Mouse (Mus musculus) liver, embryonic 16.5 days (tissue): Measurements from ENCODE around the gene Znrf3. TPM values are rescaled to one million over a fixed set of nuclear protein-coding genes. Genes with fewer than 3 reads are reported as not detected.

ENCODE experiments used
- ATAC-seq: fragments of 200-750 bp; cut with Nextera tagmentation; 2 replicates; pipeline ENCODE4 v1.8.0; 2017; ENCODE audit warnings: low read depth, mild to moderate bottlenecking, moderate number of reproducible peaks, moderate library complexity
- H3K27ac ChIP-seq: fragments of 300-500 bp; sonication (generic); 2 replicates; pipeline ENCODE4 v1.5.1; 2014; ENCODE audit warnings: mild to moderate bottlenecking, low read length
- H3K27me3 ChIP-seq: fragments of 300-500 bp; sonication (generic); 2 replicates; pipeline ENCODE4 v1.6.1; 2014; ENCODE audit warnings: low read depth, low read length, mixed read lengths; ENCODE audit not compliant: control insufficient read depth, insufficient read depth
- H3K36me3 ChIP-seq: fragments of 300-500 bp; sonication (generic); 2 replicates; pipeline ENCODE4 v1.6.1; 2014; ENCODE audit warnings: mild to moderate bottlenecking; ENCODE audit not compliant: control insufficient read depth, insufficient read depth
- H3K4me1 ChIP-seq: fragments of 300-500 bp; sonication (generic); 2 replicates; pipeline ENCODE4 v1.6.1; 2014; ENCODE audit warnings: low read depth, low read length, mixed read lengths; ENCODE audit not compliant: control insufficient read depth
- H3K4me2 ChIP-seq: fragments of 300-500 bp; sonication (generic); 2 replicates; pipeline ENCODE4 v1.6.1; 2014; ENCODE audit warnings: low read depth, low read length, mixed read lengths
- H3K4me3 ChIP-seq: fragments of 300-500 bp; sonication (generic); 2 replicates; pipeline ENCODE4 v1.5.1; 2014; ENCODE audit warnings: low read depth, mild to moderate bottlenecking, low read length
- H3K9ac ChIP-seq: fragments of 300-500 bp; sonication (generic); 2 replicates; pipeline ENCODE4 v1.6.1; 2014; ENCODE audit warnings: low read depth, low read length
- H3K9me3 ChIP-seq: fragments of 300-500 bp; sonication (generic); replicated peaks from 2 replicates; pipeline ENCODE4 v1.6.1; 2016; ENCODE audit warnings: low read length; ENCODE audit not compliant: control insufficient read depth
- WGBS: fragments of 180-500 bp; shearing (Covaris S2); extraction: QIAGEN DNeasy Blood & Tissue Kit; methylation state at CpG from one replicate; pipeline ENCODE4 v1.1.7; 2014; ENCODE audit not compliant: insufficient replicate concordance; 5-methylcytosine and 5-hydroxymethylcytosine counted together
- polyA plus RNA-seq: library from polyadenylated mRNA; unstranded; fragments of >200 nt; fragmentation: Nextera tagmentation; extraction: Ambion mirVana; gene quantifications from 2 replicates; pipeline ENCODE4 v1.2.1, GENCODE M21; 2015

The Znrf3 gene
- polyA plus RNA-seq, 1 experiment from 2014 or later = 2.9 TPM

DNA sequence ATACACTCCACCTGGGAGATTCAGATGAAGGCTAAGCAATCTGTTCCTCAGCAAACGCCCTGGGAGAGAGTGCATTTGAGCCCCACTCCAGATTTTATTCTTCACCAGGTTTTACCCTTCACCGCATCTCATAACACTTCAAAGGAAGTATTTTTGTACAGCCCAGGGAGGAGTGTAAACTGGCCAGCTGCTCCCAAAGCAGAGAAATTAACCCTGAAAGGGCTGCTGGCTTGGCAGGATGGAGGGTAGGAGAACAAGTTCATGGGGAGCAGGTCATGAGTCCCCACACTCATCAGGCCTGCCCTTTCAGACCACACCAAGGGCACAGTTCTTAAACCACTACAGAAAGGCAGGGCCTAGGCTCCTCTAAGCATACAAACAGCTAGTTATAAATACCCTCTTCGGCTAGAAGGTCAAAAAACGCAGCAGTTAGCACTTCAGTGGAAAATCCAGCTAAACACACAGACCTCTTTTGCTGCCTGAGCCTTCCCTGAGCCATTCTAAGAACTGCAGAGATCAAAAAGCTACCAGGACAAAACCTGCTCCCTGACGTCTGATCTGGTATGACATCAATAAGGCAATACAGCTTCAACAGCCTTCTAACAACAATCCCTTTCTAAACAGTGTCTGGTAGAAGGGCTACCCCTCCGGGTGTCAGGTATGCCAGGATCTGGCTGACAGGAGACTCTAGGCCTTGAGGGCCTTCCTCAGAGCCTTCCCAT is 28.9 kb downstream of the Znrf3 start:
- H3K4me2 ChIP-seq = no peak overlapping the region
- no peak overlapping the region for H3K4me3 ChIP-seq
- 43% methylated on average over 6 of the region's 6 CpGs for WGBS
- no peaks in the 10 kb centered on the region for H3K9me3 ChIP-seq
- no peaks in the 10 kb centered on the region for H3K27me3 ChIP-seq
- H3K9ac ChIP-seq = no peak overlapping the region
- no peaks in the 10 kb centered on the region for H3K36me3 ChIP-seq
- 0 out of 2 replicates have a peak, but pooled peaks have one; percentile 20 for ATAC-seq
- H3K27ac ChIP-seq = peak overlapping the region; percentile 23; the same call in 1 of the 2 replicates
- H3K4me1 ChIP-seq = peaks cover 15% of the 10 kb centered on the region

DNA sequence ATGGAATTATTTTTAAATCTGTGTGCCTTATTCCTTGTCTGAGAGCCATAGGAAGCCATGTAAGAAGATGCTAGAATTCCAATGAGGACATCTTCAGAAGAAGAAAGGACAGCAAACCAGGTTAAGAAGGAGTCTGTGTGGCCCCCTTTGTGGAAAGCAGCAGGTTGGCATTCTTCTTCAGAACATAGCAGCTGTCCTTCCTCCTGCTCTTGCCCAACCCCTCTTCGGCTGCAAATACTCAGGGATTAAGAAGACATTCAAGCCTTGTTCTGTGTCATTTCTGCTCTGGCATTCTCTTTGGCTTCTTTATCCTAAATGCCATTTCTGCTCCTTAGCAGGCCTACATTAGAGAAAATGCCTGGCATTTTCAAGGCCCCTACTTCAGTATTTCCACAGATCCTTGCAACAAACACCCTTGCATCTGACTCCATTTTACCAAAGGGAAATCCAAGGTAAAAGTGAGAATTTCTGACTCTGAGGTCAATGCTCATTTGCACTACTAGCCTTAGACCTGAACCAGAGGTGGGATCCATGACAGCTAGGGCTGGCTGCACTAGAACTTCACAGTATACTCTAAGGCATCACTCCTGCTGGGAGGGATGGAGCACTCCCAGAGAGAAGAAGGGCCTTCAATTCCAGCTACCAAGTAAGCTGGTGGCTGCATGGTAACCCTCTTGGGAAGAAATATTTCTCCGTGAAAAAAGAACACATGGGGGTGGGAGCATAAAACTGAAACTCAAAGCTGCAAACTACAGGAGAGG is 29.6 kb downstream of the Znrf3 start:
- Histone ChIP-seq H3K27ac (peak overlapping the region; percentile 23; the same call in 1 of the 2 replicates), H3K4me2 (no peak overlapping the region)
- no peak for ATAC-seq

DNA sequence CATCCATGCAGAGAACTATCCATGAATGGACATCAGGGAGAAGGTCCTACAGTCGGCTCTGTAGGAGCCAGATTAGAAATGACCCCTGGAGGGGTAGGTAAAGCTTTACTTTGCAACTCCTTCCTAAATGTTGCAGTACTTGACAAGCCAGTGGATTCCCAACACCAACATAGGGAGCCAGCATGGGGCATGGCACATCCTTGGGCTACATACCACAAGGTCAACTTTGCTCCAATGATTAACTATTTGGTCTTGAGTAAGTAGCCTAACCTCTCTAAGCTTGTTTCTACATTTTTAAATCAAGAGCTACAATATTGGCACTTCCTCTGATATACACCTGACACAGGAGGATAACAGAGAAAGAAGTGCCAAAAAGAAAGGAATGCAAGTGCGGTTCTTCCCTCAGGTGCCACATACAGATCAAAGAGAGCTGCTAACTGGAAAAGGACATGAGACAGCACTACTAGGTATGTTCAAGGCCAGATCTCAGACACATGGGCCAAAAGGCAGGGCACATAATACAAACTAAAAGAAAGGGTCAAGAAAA is 31.9 kb downstream of the Znrf3 start:
- Histone ChIP-seq H3K4me3 (no peak overlapping the region), H3K9me3 (no peaks in the 10 kb centered on the region), H3K4me1 (peaks cover 15% of the 10 kb centered on the region), H3K9ac (no peak overlapping the region), H3K4me2 (no peak overlapping the region), H3K36me3 (no peaks in the 10 kb centered on the region), H3K27me3 (no peaks in the 10 kb centered on the region), H3K27ac (peak overlapping the region; percentile 26; the same call in 1 of the 2 replicates)
- 48% methylated on average over 2 of the region's 2 CpGs for WGBS
- no peak for ATAC-seq

More for the DNA sequence above, 29.6 kb downstream of the Znrf3 start:
- Histone ChIP-seq H3K4me3 (no peak overlapping the region), H3K36me3 (no peaks in the 10 kb centered on the region), H3K9me3 (no peaks in the 10 kb centered on the region), H3K4me1 (peaks cover 15% of the 10 kb centered on the region), H3K9ac (no peak overlapping the region), H3K27me3 (no peaks in the 10 kb centered on the region)
- 42% methylated on average over 2 of the region's 2 CpGs for WGBS

DNA sequence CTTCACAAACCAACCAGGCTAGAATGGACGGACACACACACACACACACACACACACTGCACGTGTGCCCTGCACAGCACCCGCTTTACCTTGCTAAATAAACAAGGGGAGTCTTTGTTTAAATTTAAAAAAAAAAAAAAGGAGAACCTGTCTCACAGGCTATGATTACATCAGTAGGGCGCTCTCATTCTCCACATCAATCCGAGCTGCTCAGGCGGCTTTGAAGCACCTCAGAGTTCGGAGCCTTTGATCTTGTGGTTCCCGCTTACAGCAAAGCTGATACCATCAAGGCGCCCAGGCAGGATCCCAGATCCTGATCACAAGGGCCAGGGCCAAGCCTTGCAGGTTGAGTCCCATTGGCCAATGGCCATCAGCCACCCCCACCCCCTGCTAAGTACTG is 33.1 kb downstream of the Znrf3 start:
- WGBS = 60% methylated on average over 9 of the region's 9 CpGs
- Histone ChIP-seq H3K27ac (no peak overlapping the region), H3K4me2 (no peak overlapping the region), H3K9me3 (no peaks in the 10 kb centered on the region), H3K36me3 (no peaks in the 10 kb centered on the region), H3K4me3 (no peak overlapping the region), H3K4me1 (peaks cover 15% of the 10 kb centered on the region), H3K27me3 (no peaks in the 10 kb centered on the region), H3K9ac (no peak overlapping the region)
- ATAC-seq = peak; percentile 76

DNA sequence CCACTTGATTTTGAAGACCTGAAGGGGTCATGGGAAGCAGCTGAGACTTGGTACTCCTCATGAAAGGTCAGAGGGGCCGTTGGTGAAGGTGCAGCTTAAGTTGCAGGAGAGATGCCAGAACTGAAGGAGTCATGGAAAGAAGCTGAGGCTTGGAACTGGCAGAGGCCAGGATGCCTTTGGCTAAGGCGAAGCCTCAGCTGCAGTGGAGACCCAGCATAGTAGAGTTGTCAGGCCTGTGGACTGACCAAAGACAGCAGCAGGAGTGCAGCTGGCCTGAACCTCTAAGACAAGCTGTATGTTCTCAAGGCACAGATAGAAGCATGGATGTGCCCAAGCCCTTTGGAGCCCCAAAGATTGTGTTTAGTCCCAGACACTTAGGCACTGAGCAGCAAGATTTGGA is 40.5 kb downstream of the Znrf3 start:
- Histone ChIP-seq H3K27ac (no peak overlapping the region), H3K9me3 (no peaks in the 10 kb centered on the region)
- 48% methylated on average over 2 of the region's 2 CpGs for WGBS

DNA sequence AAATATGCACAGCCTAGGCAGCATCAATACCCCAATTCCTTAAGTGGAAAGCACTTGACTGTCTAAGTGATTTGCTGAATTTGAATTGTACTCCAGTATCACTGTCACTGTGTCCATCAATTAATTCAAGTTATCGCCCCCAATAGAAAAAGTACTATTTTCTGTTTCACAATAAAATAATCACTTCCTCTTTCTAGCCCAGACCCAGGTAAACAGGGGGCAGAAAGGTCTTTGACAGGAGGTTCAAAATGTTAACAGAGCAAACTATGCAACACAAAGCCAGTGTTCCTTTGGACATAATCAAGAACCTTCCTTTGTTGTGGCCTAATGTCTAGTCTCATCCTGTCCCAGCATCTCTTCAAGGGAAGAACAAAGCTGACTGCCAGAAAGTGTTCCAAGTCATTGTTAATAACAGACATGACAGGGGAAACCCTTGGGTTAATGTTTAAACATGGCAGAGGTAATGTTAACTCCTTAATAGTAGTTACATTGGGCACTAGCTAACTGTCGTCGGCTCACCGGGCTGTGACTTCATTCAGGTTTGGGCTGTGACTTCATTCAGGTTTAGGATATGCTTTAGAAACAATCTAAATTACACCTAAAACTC is 42.4 kb downstream of the Znrf3 start:
- H3K4me1 ChIP-seq = no peaks in the 10 kb centered on the region
- H3K4me3 ChIP-seq = no peak overlapping the region
- H3K36me3 ChIP-seq = no peaks in the 10 kb centered on the region
- ATAC-seq = peak; percentile 27; the same call in 1 of the 2 replicates
- no peak overlapping the region for H3K9ac ChIP-seq
- no peak overlapping the region for H3K27ac ChIP-seq
- no peaks in the 10 kb centered on the region for H3K27me3 ChIP-seq
- 77% methylated on average over 4 of the region's 4 CpGs for WGBS
- no peak overlapping the region for H3K4me2 ChIP-seq
- H3K9me3 ChIP-seq = no peaks in the 10 kb centered on the region

More for the DNA sequence above, 40.5 kb downstream of the Znrf3 start:
- Histone ChIP-seq H3K27me3 (no peaks in the 10 kb centered on the region), H3K4me2 (no peak overlapping the region), H3K9ac (no peak overlapping the region), H3K4me1 (no peaks in the 10 kb centered on the region), H3K4me3 (no peak overlapping the region), H3K36me3 (no peaks in the 10 kb centered on the region)
- ATAC-seq = no peak

DNA sequence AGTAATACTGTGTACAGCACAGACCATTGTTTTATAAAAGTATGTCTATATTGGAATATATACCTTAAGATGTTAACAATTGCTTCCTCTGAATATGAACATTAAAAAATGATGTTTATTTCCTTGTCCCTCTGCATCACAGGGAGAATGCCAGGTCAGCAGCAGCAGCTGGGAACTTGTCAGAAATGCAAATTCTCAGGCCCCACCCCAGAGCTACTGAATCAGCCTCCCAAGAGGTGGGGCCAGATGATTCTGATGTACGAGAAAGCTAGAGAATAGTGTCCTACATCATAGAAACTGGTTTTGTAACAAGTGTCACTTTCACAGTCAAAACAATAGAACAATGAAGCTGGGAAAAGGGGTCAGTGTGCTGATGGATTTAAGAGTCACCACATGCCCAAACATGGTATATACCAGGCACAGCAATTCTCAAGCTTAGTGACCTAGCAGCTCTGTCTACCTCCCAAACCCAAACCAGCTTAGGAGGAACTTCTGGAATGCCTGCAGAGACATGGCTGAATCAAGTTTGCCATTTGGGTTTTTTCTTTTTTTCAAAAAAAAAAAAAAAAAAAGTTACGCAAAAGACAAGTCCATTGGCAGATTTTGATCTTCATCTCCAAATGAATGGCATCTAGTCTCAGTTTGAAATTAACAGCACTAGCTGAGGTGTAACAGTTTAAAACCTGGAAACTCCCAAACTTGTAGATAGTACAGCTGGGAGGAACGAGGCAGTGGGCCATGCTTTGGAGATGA is 46.2 kb downstream of the Znrf3 start:
- Histone ChIP-seq H3K27me3 (no peaks in the 10 kb centered on the region), H3K27ac (no peak overlapping the region), H3K9ac (no peak overlapping the region), H3K9me3 (no peaks in the 10 kb centered on the region), H3K4me2 (no peak overlapping the region), H3K36me3 (no peaks in the 10 kb centered on the region), H3K4me1 (no peaks in the 10 kb centered on the region), H3K4me3 (no peak overlapping the region)
- ATAC-seq = no peak
- 58% methylated on average over 3 of the region's 3 CpGs for WGBS

DNA sequence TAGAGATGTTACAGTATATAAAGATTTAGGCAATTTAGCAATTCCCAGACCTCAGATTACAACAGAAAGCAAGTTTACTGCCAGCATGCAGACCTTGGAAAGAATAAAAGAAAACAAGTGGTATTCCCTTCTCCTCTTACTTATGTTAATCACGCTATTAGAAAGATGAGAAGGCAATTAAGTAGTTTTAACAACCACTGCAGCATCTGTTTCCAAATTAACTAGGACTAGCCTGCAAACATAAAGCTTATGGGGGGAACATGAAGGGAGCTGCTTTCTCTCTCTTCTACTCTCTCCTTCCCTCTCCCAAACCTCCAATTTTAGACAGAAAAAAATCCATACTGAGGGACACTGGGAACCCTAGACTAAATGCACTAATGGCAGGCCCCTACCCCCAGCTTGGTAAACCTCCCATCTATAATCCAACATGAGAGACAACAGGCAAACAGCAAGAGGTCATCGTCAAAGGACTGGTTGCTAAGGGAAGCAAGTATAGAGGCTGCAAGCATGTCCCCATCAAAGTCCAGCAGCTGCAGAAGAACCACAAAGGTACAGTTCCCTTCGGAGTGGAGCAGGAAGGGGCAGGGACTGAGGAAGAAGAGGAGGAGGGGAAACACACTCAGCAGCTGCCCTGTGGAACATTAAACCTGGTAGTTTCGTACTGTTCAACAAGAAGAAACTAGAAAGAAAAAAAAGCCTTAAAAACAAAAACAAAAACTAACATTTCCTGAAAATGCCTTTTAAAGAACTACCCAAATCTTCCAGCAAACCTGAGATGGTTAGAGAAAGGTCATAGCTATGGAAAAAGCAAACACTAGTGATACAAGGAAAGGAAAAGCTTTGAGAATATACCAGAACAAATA is 53.4 kb downstream of the Znrf3 start:
- Histone ChIP-seq H3K4me1 (no peaks in the 10 kb centered on the region), H3K27me3 (no peaks in the 10 kb centered on the region), H3K36me3 (no peaks in the 10 kb centered on the region), H3K27ac (no peak overlapping the region), H3K9ac (no peak overlapping the region), H3K4me3 (no peak overlapping the region), H3K4me2 (no peak overlapping the region), H3K9me3 (no peaks in the 10 kb centered on the region)
- 28% methylated on average over 4 of the region's 4 CpGs for WGBS
- ATAC-seq = peak; percentile 62; the same call in 1 of the 2 replicates
